Mouse (Mus musculus): ENCODE data around the gene Pard6b. TPM values are rescaled to one million over a fixed set of nuclear protein-coding genes. Genes with fewer than 3 reads are reported as not detected.

Gene Pard6b
- polyA plus RNA-seq, 1 experiment from 2014 or later, result 47.2 TPM

- TF ChIP-seq CTCF (IDR thresholded peaks at IDR 0.05) (no peak), EP300 (IDR thresholded peaks at IDR 0.05) (peak; percentile 61)
- peaks cover 3% of the 10 kb centered on the region; the same call in 1 of the 2 replicates for H3K4me1 ChIP-seq (ENCODE audit: insufficient read depth, low read depth, low read length)
- no peak overlapping the region for H3K4me2 ChIP-seq (replicated peaks; ENCODE audit: low read depth, low read length)
- no peaks in the 10 kb centered on the region for H3K9me3 ChIP-seq (ENCODE audit: low read length)
- H3K36me3 ChIP-seq (ENCODE audit: insufficient read depth, low read length), result no peaks in the 10 kb centered on the region
- ATAC-seq, result peak; percentile 69
- H3K4me3 ChIP-seq (ENCODE audit: low read depth, low read length), result no peak overlapping the region
- no peak overlapping the region for H3K9ac ChIP-seq (replicated peaks; ENCODE audit: low read depth)
- DNase-seq (ENCODE audit: low spot score), result no peak
- no peak overlapping the region for H3K27ac ChIP-seq (ENCODE audit: low read length)
- WGBS, result 23% methylated on average over 13 of the region's 13 CpGs
- H3K27me3 ChIP-seq (replicated peaks; ENCODE audit: insufficient read depth, low read length), result no peaks in the 10 kb centered on the region
Observed at GRCm38 (mm10) chr2:168058488-168059199, 22.2 kb upstream of the Pard6b start.

- TF ChIP-seq EP300 (IDR thresholded peaks at IDR 0.05) (no peak), CTCF (IDR thresholded peaks at IDR 0.05) (peak; percentile 50)
- Histone ChIP-seq H3K4me3 (ENCODE audit: low read depth, low read length) (no peak overlapping the region), H3K4me2 (replicated peaks; ENCODE audit: low read depth, low read length) (no peak overlapping the region), H3K9me3 (ENCODE audit: low read length) (no peaks in the 10 kb centered on the region), H3K27me3 (replicated peaks; ENCODE audit: insufficient read depth, low read length) (no peaks in the 10 kb centered on the region), H3K36me3 (ENCODE audit: insufficient read depth, low read length) (no peaks in the 10 kb centered on the region), H3K27ac (ENCODE audit: low read length) (no peak overlapping the region), H3K9ac (replicated peaks; ENCODE audit: low read depth) (no peak overlapping the region), H3K4me1 (ENCODE audit: insufficient read depth, low read depth, low read length) (peaks cover 3% of the 10 kb centered on the region; the same call in 1 of the 2 replicates)
- WGBS, result 71% methylated on average over 6 of the region's 6 CpGs
- ATAC-seq, result 0 out of 2 replicates have a peak, but pooled peaks have one; percentile 30
- no peak for DNase-seq (ENCODE audit: low spot score)
Observed at GRCm38 (mm10) chr2:168059200-168059790, 21.5 kb upstream of the Pard6b start.

- Histone ChIP-seq H3K27ac (ENCODE audit: low read length) (no peak overlapping the region), H3K9me3 (ENCODE audit: low read length) (no peaks in the 10 kb centered on the region), H3K36me3 (ENCODE audit: insufficient read depth, low read length) (no peaks in the 10 kb centered on the region), H3K9ac (replicated peaks; ENCODE audit: low read depth) (no peak overlapping the region), H3K4me3 (ENCODE audit: low read depth, low read length) (no peak overlapping the region), H3K4me1 (ENCODE audit: insufficient read depth, low read depth, low read length) (no peaks in the 10 kb centered on the region), H3K4me2 (replicated peaks; ENCODE audit: low read depth, low read length) (no peak overlapping the region), H3K27me3 (replicated peaks; ENCODE audit: insufficient read depth, low read length) (no peaks in the 10 kb centered on the region)
- ATAC-seq, result no peak
- no peak for DNase-seq (ENCODE audit: low spot score)
- TF ChIP-seq CTCF (IDR thresholded peaks at IDR 0.05) (no peak), EP300 (IDR thresholded peaks at IDR 0.05) (no peak)
- WGBS, result 83% methylated on average over 12 of the region's 12 CpGs
Observed at GRCm38 (mm10) chr2:168063712-168064111, 17.1 kb upstream of the Pard6b start.

- Histone ChIP-seq H3K9ac (replicated peaks; ENCODE audit: low read depth) (no peak overlapping the region), H3K36me3 (ENCODE audit: insufficient read depth, low read length) (no peaks in the 10 kb centered on the region), H3K27me3 (replicated peaks; ENCODE audit: insufficient read depth, low read length) (no peaks in the 10 kb centered on the region), H3K9me3 (ENCODE audit: low read length) (no peaks in the 10 kb centered on the region), H3K4me1 (ENCODE audit: insufficient read depth, low read depth, low read length) (no peaks in the 10 kb centered on the region; the same call in 1 of the 2 replicates), H3K27ac (ENCODE audit: low read length) (peak overlapping the region; percentile 90; the same call in 1 of the 2 replicates), H3K4me2 (replicated peaks; ENCODE audit: low read depth, low read length) (no peak overlapping the region), H3K4me3 (ENCODE audit: low read depth, low read length) (no peak overlapping the region)
- 49% methylated on average over 7 of the region's 7 CpGs for WGBS
- TF ChIP-seq EP300 (IDR thresholded peaks at IDR 0.05), result peak; percentile 72; the same call in 1 of the 2 replicates
- no peak; the same call in 1 of the 2 replicates for TF ChIP-seq CTCF (IDR thresholded peaks at IDR 0.05)
- ATAC-seq (peak; percentile 54), DNase-seq (ENCODE audit: low spot score) (peak; percentile 54)
Observed at GRCm38 (mm10) chr2:168065511-168065910, 15.3 kb upstream of the Pard6b start.

GRCm38 (mm10) chr2:168066783-168067182 lies 14.0 kb upstream of the Pard6b start:
- Histone ChIP-seq H3K9me3 (ENCODE audit: low read length) (no peaks in the 10 kb centered on the region), H3K4me2 (replicated peaks; ENCODE audit: low read depth, low read length) (no peak overlapping the region), H3K4me3 (ENCODE audit: low read depth, low read length) (no peak overlapping the region), H3K36me3 (ENCODE audit: insufficient read depth, low read length) (no peaks in the 10 kb centered on the region), H3K27ac (ENCODE audit: low read length) (peak overlapping the region; percentile 90), H3K4me1 (ENCODE audit: insufficient read depth, low read depth, low read length) (no peaks in the 10 kb centered on the region; the same call in 1 of the 2 replicates), H3K27me3 (replicated peaks; ENCODE audit: insufficient read depth, low read length) (no peaks in the 10 kb centered on the region), H3K9ac (replicated peaks; ENCODE audit: low read depth) (no peak overlapping the region)
- DNase-seq (ENCODE audit: low spot score) (peak; percentile 77), ATAC-seq (peak; percentile 84)
- peak; percentile 99 for TF ChIP-seq EP300 (IDR thresholded peaks at IDR 0.05)
- TF ChIP-seq CTCF (IDR thresholded peaks at IDR 0.05), result no peak
- WGBS, result 52% methylated on average over 8 of the region's 8 CpGs

GRCm38 (mm10) chr2:168070425-168070824 lies 10.4 kb upstream of the Pard6b start:
- no peaks in the 10 kb centered on the region for H3K9me3 ChIP-seq (ENCODE audit: low read length)
- 38% methylated on average over 5 of the region's 5 CpGs for WGBS
- peak overlapping the region; percentile 47 for H3K27ac ChIP-seq (ENCODE audit: low read length)
- no peaks in the 10 kb centered on the region; the same call in 1 of the 2 replicates for H3K4me1 ChIP-seq (ENCODE audit: insufficient read depth, low read depth, low read length)
- no peaks in the 10 kb centered on the region for H3K36me3 ChIP-seq (ENCODE audit: insufficient read depth, low read length)
- DNase-seq (ENCODE audit: low spot score) (peak; percentile 51), ATAC-seq (peak; percentile 34)
- H3K4me3 ChIP-seq (ENCODE audit: low read depth, low read length), result no peak overlapping the region
- H3K4me2 ChIP-seq (replicated peaks; ENCODE audit: low read depth, low read length), result no peak overlapping the region
- no peak overlapping the region for H3K9ac ChIP-seq (replicated peaks; ENCODE audit: low read depth)
- H3K27me3 ChIP-seq (replicated peaks; ENCODE audit: insufficient read depth, low read length), result no peaks in the 10 kb centered on the region
- TF ChIP-seq EP300 (IDR thresholded peaks at IDR 0.05), result peak; percentile 99
- no peak for TF ChIP-seq CTCF (IDR thresholded peaks at IDR 0.05)
